Mouse (Mus musculus): ENCODE results near the gene Nup43. TPM values are rescaled to one million over a fixed set of nuclear protein-coding genes. Genes with fewer than 3 reads are reported as not detected.

Gene Nup43
- total RNA-seq (2023): 10 to 100 TPM; 11.6 to 13.2 TPM

DNA sequence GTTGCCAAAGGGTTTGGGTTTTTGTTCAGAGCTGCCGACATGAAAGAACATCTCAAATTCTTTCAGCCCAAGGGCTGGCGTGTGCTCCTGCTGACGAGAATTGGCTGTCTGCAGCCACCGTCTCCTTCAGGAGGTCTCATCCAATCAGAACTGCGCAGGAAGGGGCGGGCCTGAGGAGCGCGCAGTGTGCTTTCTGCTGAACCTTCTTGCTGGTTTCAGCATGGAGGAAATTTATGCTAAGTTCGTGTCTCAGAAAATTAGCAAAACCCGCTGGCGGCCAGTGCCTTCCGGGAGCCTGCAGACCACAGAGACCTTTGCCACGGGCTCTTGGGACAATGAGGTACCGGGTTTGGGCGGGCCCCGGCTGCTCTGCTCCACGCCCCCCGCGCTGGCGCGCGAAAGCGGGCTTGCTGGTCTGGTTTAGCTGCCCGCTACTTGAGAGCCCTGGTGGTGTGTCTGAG, at the start of gene Nup43:
TSS of gene Nup43 (plus strand) at position 162 of the 461 bp plus-strand sequence.

DNA sequence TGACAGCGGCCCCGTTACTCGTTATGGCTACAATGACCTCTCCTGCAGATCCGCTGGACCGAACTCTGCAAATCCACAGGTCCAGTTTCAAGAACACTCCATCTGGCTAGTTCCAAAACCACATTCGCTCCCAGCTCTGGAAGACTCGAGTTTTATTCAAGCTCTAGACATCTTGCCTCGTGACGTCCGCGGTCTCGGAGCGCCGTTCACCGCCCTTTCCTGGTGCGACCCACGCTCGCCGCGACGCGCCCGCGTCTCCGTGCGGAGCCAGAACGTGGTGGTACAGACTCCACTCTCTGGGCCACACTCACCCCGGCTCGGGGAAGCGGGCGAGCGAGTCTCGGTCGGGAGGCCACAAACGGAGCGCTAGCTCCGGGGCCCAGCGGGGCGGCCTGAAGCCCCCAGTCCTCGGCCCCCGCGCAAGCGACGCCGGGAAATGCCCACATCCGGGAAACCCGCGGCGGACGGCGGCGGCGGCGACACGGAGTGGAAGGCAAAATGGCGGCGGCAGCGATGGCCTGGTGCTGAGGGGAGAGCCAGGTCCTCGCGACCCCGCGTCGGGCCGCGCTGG, 13.5 kb downstream of the Nup43 start, which contains the start of the genes Pcmt1 and Lats1:
TSS of gene Pcmt1 (minus strand) at position 406 of the 571 bp plus-strand sequence.
TSS of gene Lats1 (plus strand) at position 484 of the 571 bp plus-strand sequence.

DNA sequence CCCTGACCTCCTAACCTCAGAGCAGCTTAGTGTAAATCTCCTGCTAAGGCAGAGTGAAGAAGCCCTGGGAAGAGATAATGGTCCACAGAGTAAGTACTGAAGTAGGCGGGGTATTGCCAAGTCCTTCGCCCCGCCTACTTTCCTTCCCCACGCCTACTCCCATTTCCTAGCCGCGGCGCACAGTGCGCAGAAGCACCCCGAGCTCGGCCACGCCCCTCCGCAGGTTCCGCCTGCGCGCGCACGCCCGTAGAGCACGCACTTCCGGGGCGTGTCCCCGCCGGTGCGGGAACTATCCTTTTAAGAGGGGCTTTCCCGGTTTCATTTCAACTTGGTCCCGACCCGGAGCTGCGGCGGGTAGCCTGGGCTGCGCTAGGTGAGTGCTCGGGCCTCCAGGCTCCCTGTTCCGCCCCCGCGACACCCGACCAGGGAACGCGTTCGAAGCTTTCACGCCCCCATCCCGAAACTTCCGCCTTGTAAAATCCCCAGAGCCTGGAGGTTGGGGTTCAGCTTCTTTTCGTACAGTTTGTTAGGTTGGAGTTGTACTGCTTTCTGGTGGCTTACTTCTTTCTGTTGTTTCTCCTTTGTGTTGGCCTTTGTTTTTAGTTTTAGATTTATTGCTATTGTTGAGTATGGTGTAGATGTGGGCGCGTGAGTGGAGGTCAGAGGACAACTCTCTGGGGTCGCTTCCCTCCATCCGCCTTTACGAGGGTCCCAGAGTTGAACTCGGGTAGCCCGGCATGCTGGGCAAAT, 58.6 kb downstream of the Nup43 start, which contains the start of gene Katna1:
TSS of gene Katna1 (plus strand) at position 250 of the 750 bp plus-strand sequence.

Other genes with a start within 250 kb of the Nup43 start
- 1 to 10 TPM; 2.9 to 5.1 TPM for gene Ulbp1, start 193.9 kb upstream of the Nup43 start, total RNA-seq (2023)
- gene Lrp11, start 77.7 kb upstream of the Nup43 start, total RNA-seq (2023): under 1 TPM; 0.36 to 0.52 TPM
- 10 to 100 TPM; 52.7 to 72.0 TPM for gene Pcmt1, start 13.6 kb downstream of the Nup43 start, total RNA-seq (2023)
- 10 to 100 TPM; 45.9 to 48.8 TPM for gene Lats1, start 13.7 kb downstream of the Nup43 start, total RNA-seq (2023)
- 10 to 100 TPM; 36.4 to 37.3 TPM for gene Katna1, start 58.5 kb downstream of the Nup43 start, total RNA-seq (2023)
- gene Ginm1, start 125.3 kb downstream of the Nup43 start, total RNA-seq (2023): 10 to 100 TPM; 47.9 to 59.4 TPM
- 10 to 100 TPM; 74.8 to 77.7 TPM for gene Ppil4, start 125.4 kb downstream of the Nup43 start, total RNA-seq (2023)
- 10 to 100 TPM; 51.2 to 59.5 TPM for gene Zc3h12d, start 165.0 kb downstream of the Nup43 start, total RNA-seq (2023)

Measured in B cell, adult 67 days (primary cell).